Mouse (Mus musculus): ENCODE measurements around the gene Tmem196.

DNA sequence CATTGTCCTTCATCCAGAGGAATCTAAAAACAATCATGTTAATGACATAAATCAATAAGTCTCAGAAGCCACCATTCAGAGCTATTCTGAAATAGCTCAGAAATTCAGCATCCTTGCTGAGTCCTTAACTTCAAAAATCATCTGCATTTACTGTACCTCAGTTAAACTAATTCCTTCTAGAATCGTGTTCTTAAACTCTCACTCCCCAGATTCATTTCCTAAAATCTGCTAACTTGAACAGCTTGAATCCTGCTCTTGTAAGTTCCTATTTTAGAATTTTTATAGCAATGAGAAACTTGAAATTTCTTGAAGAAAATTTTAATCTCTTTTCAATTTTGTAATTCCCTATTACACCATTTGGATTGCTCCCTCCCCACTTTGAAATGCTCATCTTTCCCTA is 52.6 kb downstream of the Tmem196 start:
- TF ChIP-seq POLR2A (IDR thresholded peaks at IDR 0.05; ENCODE audit: insufficient read depth, low read length) (no peak), EP300 (IDR thresholded peaks at IDR 0.05; ENCODE audit: insufficient read depth, low read depth, low read length) (no peak), CTCF (IDR thresholded peaks at IDR 0.05; ENCODE audit: low read depth, low read length) (no peak)
